Mouse (Mus musculus): Measurements from ENCODE around the gene Slc25a23. TPM values are rescaled to one million over a fixed set of nuclear protein-coding genes. Genes with fewer than 3 reads are reported as not detected.

Gene Slc25a23
- total RNA-seq, 4 experiments from 2014 or later, result 352 to 366 (median 355) TPM

DNA sequence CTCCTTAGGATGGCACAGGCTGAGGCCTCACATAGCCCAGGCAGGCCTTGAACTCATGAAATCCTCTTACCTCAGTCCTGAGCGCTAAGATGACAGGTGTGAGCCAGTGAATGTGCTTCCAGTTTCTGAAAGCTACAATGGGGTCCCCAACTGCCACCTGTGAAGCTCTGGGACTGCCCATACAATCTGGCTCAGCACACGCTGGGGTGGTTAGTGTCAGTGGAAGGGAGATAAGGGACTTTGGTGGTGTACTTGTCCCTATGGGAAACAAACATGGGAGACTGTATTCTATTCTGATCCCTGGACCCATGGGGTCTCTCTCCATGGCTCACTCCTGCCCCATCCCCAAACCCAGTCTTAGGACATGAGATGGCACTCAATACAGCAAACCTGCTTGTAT lies 40.0 kb downstream of the Slc25a23 start:
- no peak for DNase-seq (ENCODE audit: low spot score in 2 of 2)

DNA sequence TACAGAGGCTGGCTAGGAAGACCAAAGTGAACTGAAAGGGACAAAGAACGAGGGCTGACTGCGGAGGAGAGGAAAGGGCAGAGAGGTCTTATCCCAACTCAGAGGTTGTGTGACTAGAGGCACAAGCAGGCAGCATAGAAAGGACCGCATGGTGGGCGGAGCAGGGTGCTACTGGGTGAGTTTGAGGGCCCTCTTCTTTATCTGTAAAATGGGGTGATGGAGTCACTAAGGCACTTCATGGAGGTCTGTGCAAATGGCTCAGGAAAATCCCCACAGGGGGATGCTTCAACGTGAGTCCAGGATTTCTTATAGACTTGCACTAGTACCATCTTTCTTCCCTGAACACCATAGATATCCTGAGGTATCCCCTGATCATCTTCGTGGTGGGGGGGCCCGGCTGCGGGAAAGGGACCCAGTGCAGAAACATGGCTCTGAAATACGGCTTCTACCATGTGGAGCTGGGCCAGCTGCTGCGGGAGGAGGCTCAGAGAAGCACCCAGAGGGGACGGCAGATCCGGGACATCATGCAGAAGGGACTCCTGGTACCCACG lies 47.3 kb downstream of the Slc25a23 start:
- DNase-seq (ENCODE audit: low spot score in 2 of 2), result no peak

DNA sequence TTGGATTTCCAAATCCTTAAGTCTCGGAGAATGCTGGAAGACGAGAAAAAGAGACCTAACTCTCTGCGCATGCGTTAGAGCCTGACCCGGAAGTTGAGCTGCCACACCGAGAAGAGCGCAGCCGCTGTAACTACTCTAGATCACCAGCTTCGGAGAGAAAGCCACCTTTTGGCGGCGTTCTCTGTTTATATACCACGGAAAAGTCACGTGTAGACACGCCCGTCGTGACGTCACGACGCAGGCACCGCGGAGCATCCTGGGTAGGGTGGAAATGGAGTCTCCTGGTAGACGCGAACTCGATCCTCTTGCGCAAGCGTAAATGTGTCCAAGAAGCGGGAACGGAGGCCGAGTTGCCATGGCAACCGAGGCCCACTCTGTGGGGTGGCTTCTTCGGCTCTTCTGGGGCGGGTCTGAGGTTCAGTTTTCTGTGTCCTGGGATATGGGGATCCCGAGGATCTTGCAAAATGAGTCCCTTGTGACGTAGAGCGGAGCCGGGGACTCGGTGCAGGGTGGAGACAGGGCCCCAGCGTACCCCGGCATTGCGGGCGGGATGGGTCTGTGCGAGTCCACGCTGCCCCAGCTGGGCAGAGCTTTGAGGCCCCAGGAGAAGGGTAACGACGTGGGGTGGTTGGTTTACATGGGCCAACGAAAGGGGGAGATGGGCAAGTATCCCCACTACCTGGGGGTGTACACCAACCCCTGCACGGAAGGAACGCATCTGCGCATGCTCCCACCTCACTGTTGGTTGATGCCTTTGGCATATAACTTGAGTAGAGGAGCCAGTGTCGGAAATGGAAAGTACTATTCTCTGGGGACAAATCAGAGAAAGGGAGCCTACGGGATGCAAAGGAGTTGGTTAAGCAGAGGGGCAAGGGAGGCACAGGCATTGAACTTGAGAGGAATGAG lies 48.2 kb downstream of the Slc25a23 start, which contains the start of the genes Gtf2f1 and Gm17949:
TSS of gene Gtf2f1 (minus strand) at position 53 of the 906 bp plus-strand sequence.
TSS of gene Gm17949 (plus strand) at position 234 of the 906 bp plus-strand sequence.
- DNase-seq (ENCODE audit: low spot score in 2 of 2), result peak; percentile 95 to 96

DNA sequence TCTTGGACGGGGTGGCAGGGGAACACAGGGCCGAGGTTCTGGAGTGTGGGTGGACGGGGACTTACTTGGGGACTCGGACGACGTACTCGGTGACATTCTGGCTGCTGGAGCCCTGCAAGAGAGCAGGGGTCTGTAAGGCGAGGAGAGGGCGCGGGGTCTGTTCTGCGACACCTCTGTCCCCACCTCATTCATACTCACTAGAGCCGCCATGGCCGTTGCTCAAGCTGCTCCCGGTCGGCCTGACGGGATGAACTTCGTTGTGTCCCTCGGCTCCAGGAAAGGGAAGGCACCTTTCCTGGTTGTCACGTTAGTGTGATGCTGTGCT lies 48.8 kb downstream of the Slc25a23 start:
- DNase-seq (ENCODE audit: low spot score in 2 of 2), result no peak

DNA sequence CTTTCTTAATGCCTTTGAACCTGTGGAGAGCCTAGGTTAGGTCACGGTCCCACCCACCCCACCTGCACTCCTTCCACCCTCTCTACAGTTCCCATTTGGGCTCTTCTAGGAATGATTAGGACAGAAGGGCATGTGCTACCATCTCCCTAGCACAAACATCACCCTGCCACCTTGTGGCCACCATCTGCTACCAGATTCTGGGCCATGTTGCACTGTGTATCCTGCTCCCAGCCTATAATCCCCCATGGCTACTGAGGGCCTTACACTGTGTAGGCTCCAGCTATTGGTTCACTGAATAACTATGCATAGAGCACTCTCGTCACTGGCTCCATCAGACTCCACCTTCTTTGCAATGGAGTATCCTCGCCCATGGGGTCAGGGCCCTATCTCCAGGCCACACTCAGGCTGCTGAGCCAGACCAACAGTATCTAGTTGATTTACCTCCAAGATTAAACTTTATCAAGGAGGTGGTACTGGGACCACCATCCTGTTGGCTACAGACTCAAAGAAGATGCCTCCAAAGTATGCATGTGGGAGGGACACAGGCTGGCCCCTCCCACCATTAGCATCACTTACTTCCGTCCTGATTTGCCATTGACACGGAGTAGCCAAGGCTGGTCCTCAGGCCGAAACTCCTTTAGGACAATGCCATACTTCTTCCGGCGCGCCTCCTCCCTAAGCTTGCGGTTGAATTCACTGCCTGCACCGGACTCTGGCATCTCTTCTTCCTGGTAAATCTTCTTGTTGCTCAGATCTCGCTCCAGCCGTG lies 52.3 kb downstream of the Slc25a23 start:
- no peak for DNase-seq (ENCODE audit: low spot score in 2 of 2)

DNA sequence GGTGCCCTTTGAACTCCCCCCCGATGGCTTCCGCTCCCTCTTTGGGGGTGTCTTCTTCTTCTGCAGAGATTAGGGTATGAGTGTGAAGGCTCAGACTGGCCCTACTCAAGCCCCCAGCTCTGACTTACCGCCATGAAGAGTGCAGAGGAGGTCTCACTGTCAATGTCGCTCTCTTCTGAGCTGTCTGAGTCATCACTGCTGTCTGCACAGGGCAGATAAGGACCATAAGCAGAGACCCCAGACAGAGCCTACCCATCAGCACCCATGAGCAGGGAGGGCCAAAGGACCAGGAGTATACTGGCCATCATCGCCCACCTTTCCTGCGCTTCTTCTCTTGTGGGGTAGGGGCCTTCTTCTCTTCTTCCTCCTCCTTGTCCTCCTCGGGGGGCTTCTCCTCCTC lies 55.7 kb downstream of the Slc25a23 start:
- no peak for DNase-seq (ENCODE audit: low spot score in 2 of 2)

DNA sequence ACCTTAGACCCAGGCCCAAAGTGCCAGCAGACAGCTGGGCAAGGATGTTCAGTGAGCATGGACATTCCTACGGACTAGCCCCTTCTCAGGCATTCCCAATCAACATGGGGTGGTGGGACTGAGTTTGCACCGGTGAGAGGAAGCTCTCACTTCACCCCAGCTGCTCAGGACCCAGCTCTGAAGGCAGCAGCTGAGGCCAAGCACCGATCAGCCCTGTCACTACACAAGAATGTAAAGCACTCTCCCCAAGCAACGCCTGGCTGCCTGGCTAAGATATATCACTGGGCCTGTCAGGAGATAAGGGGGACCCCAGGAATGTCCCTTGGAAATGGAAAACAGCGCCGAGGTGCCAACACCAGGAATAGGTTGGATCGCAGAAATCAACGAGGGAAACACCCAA lies 58.4 kb downstream of the Slc25a23 start:
- DNase-seq (ENCODE audit: low spot score in 2 of 2), result no peak

DNA sequence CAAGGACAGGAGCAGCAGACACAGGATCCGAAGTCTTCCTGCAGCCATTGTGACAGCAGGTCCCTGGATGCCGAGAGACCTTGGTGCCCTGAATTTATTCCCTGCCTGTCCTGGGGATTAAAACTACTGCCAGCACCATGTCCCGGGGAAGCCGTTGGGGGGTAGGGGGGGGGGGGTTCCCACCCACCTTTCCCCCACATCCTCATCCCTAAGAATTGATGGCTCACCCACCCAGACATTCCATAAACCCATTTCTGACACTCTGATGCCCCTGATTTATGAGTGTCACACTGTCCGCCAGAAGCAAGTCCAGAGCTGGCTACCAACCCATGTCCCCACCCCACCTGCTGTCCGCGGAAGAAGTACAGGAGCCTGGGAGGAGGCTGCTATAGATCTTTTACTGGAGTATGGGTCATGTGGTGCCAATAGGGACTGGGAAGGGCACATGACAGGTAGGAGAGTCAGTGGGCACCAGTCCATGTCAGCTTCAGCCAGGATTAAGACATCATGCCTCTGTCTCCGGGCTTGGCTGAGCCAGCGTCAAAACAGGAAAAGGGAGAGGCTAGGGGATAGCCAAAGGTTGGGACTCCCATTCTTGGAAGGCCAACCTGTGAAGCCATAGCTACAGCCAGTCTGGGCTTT lies 59.6 kb downstream of the Slc25a23 start, which contains the start of gene Pspn:
TSS of gene Pspn (minus strand) at position 51 of the 642 bp plus-strand sequence.
- no peak for DNase-seq (ENCODE audit: low spot score in 2 of 2)

DNA sequence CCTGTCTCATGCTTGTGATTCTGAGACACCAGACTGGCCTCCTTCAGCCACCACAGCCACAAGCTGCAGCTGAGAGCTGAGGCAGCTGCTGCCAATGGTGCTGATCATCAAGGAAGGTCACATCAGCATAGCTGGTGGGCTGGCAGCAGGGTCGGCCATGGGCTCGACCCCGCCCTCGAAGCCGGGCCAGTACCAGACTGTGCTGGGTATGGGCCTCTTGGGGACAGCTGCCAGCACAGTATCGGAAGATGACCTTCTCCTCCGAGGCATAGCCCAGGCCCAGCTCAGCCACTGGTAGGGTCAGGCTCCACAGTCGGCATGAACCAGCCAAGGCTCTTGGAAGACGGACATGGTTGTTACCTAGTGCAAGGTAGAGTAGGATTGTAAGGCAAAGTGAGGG lies 60.2 kb downstream of the Slc25a23 start:
- DNase-seq (ENCODE audit: low spot score in 2 of 2), result no peak

DNA sequence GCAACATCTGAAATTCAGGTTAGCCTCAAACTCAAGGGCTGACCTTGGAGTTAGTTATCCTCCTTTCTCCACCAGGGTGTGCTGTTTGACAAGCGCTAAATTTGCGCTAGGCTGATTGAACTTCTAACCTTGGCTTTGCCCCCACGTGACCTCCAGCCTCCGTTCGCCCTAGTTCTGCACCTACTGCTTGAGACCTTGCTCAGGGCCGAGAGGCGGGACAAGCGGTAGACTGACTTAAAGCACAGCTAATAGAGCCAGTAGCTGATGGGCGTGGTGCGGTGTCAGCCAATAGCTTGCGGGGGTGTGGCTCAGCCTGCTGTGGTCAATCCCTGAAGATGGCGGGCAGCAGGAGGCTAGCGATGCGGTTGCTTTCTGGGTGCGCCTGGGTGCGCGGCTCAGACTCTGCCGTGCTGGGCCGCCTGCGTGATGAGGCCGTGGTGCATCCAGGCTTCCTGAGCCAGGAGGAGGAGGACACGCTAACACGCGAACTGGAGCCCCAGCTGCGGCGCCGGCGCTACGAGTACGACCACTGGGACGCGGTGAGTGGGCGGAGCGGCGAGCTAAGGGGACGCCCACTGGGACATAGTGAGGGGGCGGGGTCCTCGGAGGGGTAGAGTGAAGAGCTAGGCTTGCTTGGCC lies 62.5 kb downstream of the Slc25a23 start, which contains the start of gene Alkbh7:
TSS of gene Alkbh7 (plus strand) at position 311 of the 639 bp plus-strand sequence.
- peak; percentile 95 to 96 for DNase-seq (ENCODE audit: low spot score in 2 of 2)

DNA sequence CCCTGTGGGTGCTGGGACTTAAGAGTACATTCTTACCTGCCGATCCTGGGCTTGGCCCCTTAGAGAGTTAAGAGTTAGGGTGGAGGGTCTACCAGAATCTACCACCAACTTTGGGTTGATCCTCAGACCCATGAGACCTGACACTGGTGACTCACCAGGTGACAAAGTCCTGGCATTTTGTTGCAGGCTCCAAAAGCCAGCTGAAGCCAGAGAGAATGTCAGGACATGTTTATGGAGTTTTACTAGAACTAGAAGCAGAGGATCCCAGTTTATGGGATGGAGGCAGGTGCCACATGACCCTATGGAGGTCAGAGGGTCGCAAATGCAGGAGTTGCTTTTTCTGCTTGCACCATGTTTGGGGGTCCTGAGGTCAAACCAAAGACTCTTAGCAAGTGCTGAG lies 63.2 kb downstream of the Slc25a23 start:
- DNase-seq (ENCODE audit: low spot score in 2 of 2), result no peak

DNA sequence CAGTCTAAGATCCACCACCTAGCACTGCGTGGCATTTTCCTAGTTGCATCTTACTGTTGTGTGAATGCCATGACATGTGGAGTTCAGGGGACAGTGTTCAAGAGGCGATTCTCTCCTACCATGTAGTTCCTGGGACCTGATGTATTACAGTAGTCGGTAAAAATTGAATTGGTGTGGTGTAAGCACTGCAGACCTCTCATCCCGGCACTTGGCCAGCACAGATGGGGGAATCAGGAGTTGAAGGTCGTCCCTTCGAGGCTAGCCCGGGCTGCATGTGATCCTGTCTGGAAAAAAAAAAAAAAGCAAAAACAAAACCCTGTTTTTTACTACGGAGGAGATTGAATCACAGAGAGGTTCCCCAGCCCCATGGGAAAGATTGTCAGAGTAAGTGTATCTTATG lies 64.6 kb downstream of the Slc25a23 start:
- DNase-seq (ENCODE audit: low spot score in 2 of 2), result no peak

Other genes with a start within 250 kb of the Slc25a23 start
- gene Rfx2, start 228.8 kb downstream of the Slc25a23 start, total RNA-seq (2022), result 1 to 10 TPM; 4.3 to 6.0 (median 5.0) TPM
- not detected for gene Acsbg2, start 185.4 kb downstream of the Slc25a23 start, total RNA-seq (2022)
- gene 1700061G19Rik, start 184.4 kb downstream of the Slc25a23 start, total RNA-seq (2022), result under 1 TPM in 3 of 4 experiments, not detected in 1; 0.20 to 0.35 (median 0.27) TPM
- 10 to 100 TPM; 73.9 to 92.9 (median 80.6) TPM for gene Mllt1, start 124.4 kb downstream of the Slc25a23 start, total RNA-seq (2022)
- not detected for gene Acer1, start 77.7 kb downstream of the Slc25a23 start, total RNA-seq (2022)
- 10 to 100 TPM; 60.9 to 70.6 (median 66.6) TPM for gene Clpp, start 69.6 kb downstream of the Slc25a23 start, total RNA-seq (2022)
- gene Alkbh7, start 62.5 kb downstream of the Slc25a23 start, total RNA-seq (2022), result 10 to 100 TPM; 24.3 to 29.5 (median 25.4) TPM
- gene Pspn, start 59.8 kb downstream of the Slc25a23 start, total RNA-seq (2022), result under 1 TPM in 1 of 4 experiments, not detected in 3; 0.82 TPM
- 10 to 100 TPM; 57.0 to 64.0 (median 61.5) TPM for gene Gtf2f1, start 48.6 kb downstream of the Slc25a23 start, total RNA-seq (2022)
- gene Gm17949, start 48.4 kb downstream of the Slc25a23 start, total RNA-seq (2022), result under 1 TPM in 2 of 4 experiments, not detected in 2; 0.45 to 0.57 TPM
- 100 to 1,000 TPM; 105 to 118 (median 111) TPM for gene Khsrp, start 28.3 kb downstream of the Slc25a23 start, total RNA-seq (2022)
- gene Slc25a41, start 18.2 kb downstream of the Slc25a23 start, total RNA-seq (2022), result not detected
- 1 to 10 TPM in 2 of 4 experiments, under 1 TPM in 2; 0.70 to 2.1 (median 1.4) TPM for gene Crb3, start 758 bp downstream of the Slc25a23 start, total RNA-seq (2022)
- gene Dennd1c, start 18.7 kb upstream of the Slc25a23 start, total RNA-seq (2022), result 1 to 10 TPM; 1.1 to 4.4 (median 3.0) TPM
- 100 to 1,000 TPM; 500 to 601 (median 567) TPM for gene Tubb4a, start 27.9 kb upstream of the Slc25a23 start, total RNA-seq (2022)
- gene Tnfsf9, start 45.5 kb upstream of the Slc25a23 start, total RNA-seq (2022), result 1 to 10 TPM in 3 of 4 experiments, under 1 TPM in 1; 0.49 to 1.3 (median 1.1) TPM
- under 1 TPM in 1 of 4 experiments, not detected in 3; 0.55 TPM for gene Cd70, start 89.9 kb upstream of the Slc25a23 start, total RNA-seq (2022)
- gene Tnfsf14, start 134.3 kb upstream of the Slc25a23 start, total RNA-seq (2022), result not detected
- gene C3, start 168.3 kb upstream of the Slc25a23 start, total RNA-seq (2022), result 10 to 100 TPM in 2 of 4 experiments, 1 to 10 TPM in 2; 2.2 to 19.0 (median 8.9) TPM
- 10 to 100 TPM; 25.7 to 28.6 (median 28.3) TPM for gene Gpr108, start 188.6 kb upstream of the Slc25a23 start, total RNA-seq (2022)
- 10 to 100 TPM in 3 of 4 experiments, 1 to 10 TPM in 1; 8.1 to 12.3 (median 11.6) TPM for gene Trip10, start 189.6 kb upstream of the Slc25a23 start, total RNA-seq (2022)
- 10 to 100 TPM in 2 of 4 experiments, 1 to 10 TPM in 2; 3.3 to 17.4 (median 10.0) TPM for gene Vav1, start 219.2 kb upstream of the Slc25a23 start, total RNA-seq (2022)

All from layer of hippocampus, adult 8-10 months (tissue).